Mouse (Mus musculus): Measurements from ENCODE around the gene Mesd. TPM values are rescaled to one million over a fixed set of nuclear protein-coding genes. Genes with fewer than 3 reads are reported as not detected.
A peak's percentile ranks its signal among the peaks of the same experiment; 100 is the strongest.

Gene Mesd
- total RNA-seq, 2 experiments from 2014 or later, result 27.1 to 35.9 TPM

- ATAC-seq (replicated peaks; ENCODE audit: low FRiP score, poor library complexity, severe bottlenecking), result no peak
Observed at GRCm38 (mm10) chr7:83902296-83903145, 18.3 kb downstream of the Mesd start.

GRCm38 (mm10) chr7:83904831-83905230 is 20.6 kb downstream of the Mesd start:
- no peak for ATAC-seq (replicated peaks; ENCODE audit: low FRiP score, poor library complexity, severe bottlenecking)

- ATAC-seq (replicated peaks; ENCODE audit: low FRiP score, poor library complexity, severe bottlenecking), result no peak
Observed at GRCm38 (mm10) chr7:83911909-83912308, 27.6 kb downstream of the Mesd start.

GRCm38 (mm10) chr7:83913405-83913932 is 29.2 kb downstream of the Mesd start:
- ATAC-seq (replicated peaks; ENCODE audit: low FRiP score, poor library complexity, severe bottlenecking), result no peak

- ATAC-seq (replicated peaks; ENCODE audit: low FRiP score, poor library complexity, severe bottlenecking), result no peak
Observed at GRCm38 (mm10) chr7:83913995-83914394, 29.7 kb downstream of the Mesd start.

GRCm38 (mm10) chr7:83914566-83914965 is 30.3 kb downstream of the Mesd start:
- peak; percentile 90 for ATAC-seq (replicated peaks; ENCODE audit: low FRiP score, poor library complexity, severe bottlenecking)

- ATAC-seq (replicated peaks; ENCODE audit: low FRiP score, poor library complexity, severe bottlenecking), result no peak
Observed at GRCm38 (mm10) chr7:83920241-83920640, 36.0 kb downstream of the Mesd start.

GRCm38 (mm10) chr7:83921637-83922036 is 37.4 kb downstream of the Mesd start:
- ATAC-seq (replicated peaks; ENCODE audit: low FRiP score, poor library complexity, severe bottlenecking), result no peak

- no peak for ATAC-seq (replicated peaks; ENCODE audit: low FRiP score, poor library complexity, severe bottlenecking)
Observed at GRCm38 (mm10) chr7:83939017-83939721, 54.9 kb downstream of the Mesd start.

GRCm38 (mm10) chr7:83940136-83940535 is 55.9 kb downstream of the Mesd start:
- no peak for ATAC-seq (replicated peaks; ENCODE audit: low FRiP score, poor library complexity, severe bottlenecking)

GRCm38 (mm10) chr7:83941701-83942101 is 57.4 kb downstream of the Mesd start:
- no peak for ATAC-seq (replicated peaks; ENCODE audit: low FRiP score, poor library complexity, severe bottlenecking)

- ATAC-seq (replicated peaks; ENCODE audit: low FRiP score, poor library complexity, severe bottlenecking), result no peak
Observed at GRCm38 (mm10) chr7:83948743-83949142, 64.5 kb downstream of the Mesd start.

- no peak for ATAC-seq (replicated peaks; ENCODE audit: low FRiP score, poor library complexity, severe bottlenecking)
Observed at GRCm38 (mm10) chr7:83949662-83950061, 65.4 kb downstream of the Mesd start.

Other genes with a start within 250 kb of the Mesd start
- gene Il16, start 138.7 kb upstream of the Mesd start, total RNA-seq (2015; ENCODE audit: low replicate concordance), result 11.1 and 14.0 TPM in 2 replicates
- 24.1 and 27.3 TPM in 2 replicates for gene Il16, start 138.7 kb upstream of the Mesd start, total RNA-seq (2017; ENCODE audit: low replicate concordance)
- not detected in 2 replicates for gene Cfap161, start 89.6 kb upstream of the Mesd start, total RNA-seq (2015; ENCODE audit: low replicate concordance)
- not detected in 2 replicates for gene Cfap161, start 89.6 kb upstream of the Mesd start, total RNA-seq (2017; ENCODE audit: low replicate concordance)
- 6.7 and 8.8 TPM in 2 replicates for gene Tlnrd1, start 161 bp upstream of the Mesd start, total RNA-seq (2015; ENCODE audit: low replicate concordance)
- 8.3 and 12.4 TPM in 2 replicates for gene Tlnrd1, start 161 bp upstream of the Mesd start, total RNA-seq (2017; ENCODE audit: low replicate concordance)
- 0.42 TPM in 1 of 2 replicates, not detected in the other for gene Cemip, start 202.0 kb downstream of the Mesd start, total RNA-seq (2015; ENCODE audit: low replicate concordance)
- not detected in 2 replicates for gene Cemip, start 202.0 kb downstream of the Mesd start, total RNA-seq (2017; ENCODE audit: low replicate concordance)